Mouse (Mus musculus) lung, embryonic 15.5 days (tissue): ENCODE data around the gene Lpcat3. TPM values are rescaled to one million over a fixed set of nuclear protein-coding genes. Genes with fewer than 3 reads are reported as not detected.
A peak's percentile ranks its signal among the peaks of the same experiment; 100 is the strongest.
"Not testable (repeated sequence)": the region's sequence is repeated elsewhere in the genome, so short reads cannot be mapped to it uniquely, and the experiment has no call there.

Experiments used
- ATAC-seq: fragments of 200-750 bp; cut with Nextera tagmentation; 2 replicates; pipeline ENCODE4 v1.8.0; 2017; ENCODE audit warnings: moderate number of reproducible peaks, borderline replicate concordance; ENCODE audit not compliant: low FRiP score, low TSS enrichment; ENCODE audit errors: extremely low read depth
- H3K27ac ChIP-seq: fragments of 300-500 bp; sonication (generic); 2 replicates; pipeline ENCODE4 v1.5.1; 2015; ENCODE audit warnings: moderate library complexity, mild to moderate bottlenecking, inconsistent platforms
- H3K27me3 ChIP-seq: fragments of 300-500 bp; sonication (generic); 2 replicates; pipeline ENCODE4 v1.6.1; 2015; ENCODE audit warnings: inconsistent platforms
- H3K36me3 ChIP-seq: fragments of 300-500 bp; sonication (generic); 2 replicates; pipeline ENCODE4 v1.6.1; 2015; ENCODE audit warnings: inconsistent platforms
- H3K4me1 ChIP-seq: fragments of 300-500 bp; sonication (generic); 2 replicates; pipeline ENCODE4 v1.6.1; 2015; ENCODE audit warnings: inconsistent platforms
- H3K4me2 ChIP-seq: fragments of 300-500 bp; sonication (generic); 2 replicates; pipeline ENCODE4 v1.6.1; 2015; ENCODE audit warnings: inconsistent platforms, mild to moderate bottlenecking, moderate library complexity
- H3K4me3 ChIP-seq: fragments of 300-500 bp; sonication (generic); 2 replicates; pipeline ENCODE4 v1.5.1; 2015; ENCODE audit warnings: mild to moderate bottlenecking, inconsistent platforms
- H3K9ac ChIP-seq: fragments of 300-500 bp; sonication (generic); 2 replicates; pipeline ENCODE4 v1.6.1; 2015; ENCODE audit warnings: inconsistent platforms
- H3K9me3 ChIP-seq: fragments of 300-500 bp; sonication (generic); 2 replicates; pipeline ENCODE4 v1.6.1; 2016; ENCODE audit warnings: inconsistent platforms
- WGBS: fragments of 180-500 bp; shearing (Covaris S2); methylation state at CpG from one replicate; pipeline ENCODE4 v1.1.7; 2015; 5-methylcytosine and 5-hydroxymethylcytosine counted together
- polyA plus RNA-seq: library from polyadenylated mRNA; unstranded; fragments of >200 nt; fragmentation: Nextera tagmentation; extraction: Ambion mirVana; gene quantifications from 2 replicates; pipeline ENCODE4 v1.2.1, GENCODE M21; 2015

Lpcat3 gene
- polyA plus RNA-seq, 1 experiment from 2014 or later, result 61.9 TPM

- no peak overlapping the region for H3K27ac ChIP-seq
- no peaks in the 10 kb centered on the region for H3K27me3 ChIP-seq
- no peak overlapping the region for H3K4me2 ChIP-seq
- no peak overlapping the region for H3K4me3 ChIP-seq
- H3K9me3 ChIP-seq, result no peaks in the 10 kb centered on the region
- H3K9ac ChIP-seq, result no peak overlapping the region
- ATAC-seq, result no peak
- H3K4me1 ChIP-seq, result peaks cover 19% of the 10 kb centered on the region
- peaks cover 6% of the 10 kb centered on the region for H3K36me3 ChIP-seq
- 83% methylated on average over 3 of the region's 3 CpGs for WGBS
Observed at GRCm38 (mm10) chr6:124679486-124679885, 16.7 kb downstream of the Lpcat3 start.

GRCm38 (mm10) chr6:124682291-124682690 lies 19.5 kb downstream of the Lpcat3 start:
- not testable (repeated sequence) for H3K27me3 ChIP-seq, H3K4me2 ChIP-seq, ATAC-seq, H3K9me3 ChIP-seq, H3K9ac ChIP-seq, H3K4me3 ChIP-seq, H3K36me3 ChIP-seq
- Histone ChIP-seq H3K4me1 (peaks cover 19% of the 10 kb centered on the region), H3K27ac (peak overlapping the region; percentile 72; the same call in 1 of the 2 replicates)
- WGBS, result 68% methylated on average over 6 of the region's 6 CpGs

GRCm38 (mm10) chr6:124683591-124684417 lies 21.0 kb downstream of the Lpcat3 start:
- Histone ChIP-seq H3K9me3 (no peaks in the 10 kb centered on the region), H3K27me3 (no peaks in the 10 kb centered on the region), H3K27ac (peak overlapping the region; percentile 72), H3K4me1 (peaks cover 19% of the 10 kb centered on the region), H3K4me3 (no peak overlapping the region), H3K4me2 (no peak overlapping the region), H3K9ac (no peak overlapping the region), H3K36me3 (no peaks in the 10 kb centered on the region)
- 59% methylated on average over 14 of the region's 14 CpGs for WGBS
- peak; percentile 87 for ATAC-seq

GRCm38 (mm10) chr6:124685606-124686386 lies 23.0 kb downstream of the Lpcat3 start:
- no peaks in the 10 kb centered on the region for H3K36me3 ChIP-seq
- 86% methylated on average over 12 of the region's 12 CpGs for WGBS
- H3K4me2 ChIP-seq, result no peak overlapping the region
- H3K4me3 ChIP-seq, result no peak overlapping the region
- no peaks in the 10 kb centered on the region for H3K27me3 ChIP-seq
- H3K9me3 ChIP-seq, result no peaks in the 10 kb centered on the region
- H3K27ac ChIP-seq, result no peak overlapping the region
- no peak overlapping the region for H3K9ac ChIP-seq
- peaks cover 19% of the 10 kb centered on the region for H3K4me1 ChIP-seq
- ATAC-seq, result no peak

GRCm38 (mm10) chr6:124686644-124687043 lies 23.8 kb downstream of the Lpcat3 start:
- H3K4me1 ChIP-seq, result peaks cover 19% of the 10 kb centered on the region
- H3K4me2 ChIP-seq, H3K36me3 ChIP-seq, H3K9me3 ChIP-seq, ATAC-seq, H3K9ac ChIP-seq, H3K27ac ChIP-seq, H3K4me3 ChIP-seq, H3K27me3 ChIP-seq: not testable (repeated sequence)
- 91% methylated on average over 1 of the region's 1 CpGs for whole genome bisulfite sequencing

GRCm38 (mm10) chr6:124688151-124688758 lies 25.4 kb downstream of the Lpcat3 start:
- Histone ChIP-seq H3K36me3 (no peaks in the 10 kb centered on the region), H3K4me2 (no peak overlapping the region), H3K27ac (no peak overlapping the region), H3K9me3 (no peaks in the 10 kb centered on the region), H3K4me3 (no peak overlapping the region), H3K4me1 (peaks cover 11% of the 10 kb centered on the region), H3K9ac (no peak overlapping the region), H3K27me3 (no peaks in the 10 kb centered on the region)
- WGBS, result 77% methylated on average over 8 of the region's 8 CpGs
- no peak for ATAC-seq

- Histone ChIP-seq H3K9ac (no peak overlapping the region), H3K9me3 (no peaks in the 10 kb centered on the region), H3K27me3 (no peaks in the 10 kb centered on the region), H3K4me2 (no peak overlapping the region), H3K4me1 (peaks cover 11% of the 10 kb centered on the region), H3K27ac (no peak overlapping the region), H3K4me3 (no peak overlapping the region), H3K36me3 (no peaks in the 10 kb centered on the region)
- WGBS, result 87% methylated on average over 3 of the region's 3 CpGs
- ATAC-seq, result no peak
Observed at GRCm38 (mm10) chr6:124689011-124689410, 26.2 kb downstream of the Lpcat3 start.

GRCm38 (mm10) chr6:124690517-124690916 lies 27.7 kb downstream of the Lpcat3 start:
- H3K9me3 ChIP-seq, result no peaks in the 10 kb centered on the region
- WGBS, result 89% methylated on average over 3 of the region's 3 CpGs
- H3K36me3 ChIP-seq, result no peaks in the 10 kb centered on the region
- H3K4me3 ChIP-seq, result no peak overlapping the region
- H3K4me1 ChIP-seq, result peaks cover 20% of the 10 kb centered on the region
- H3K27me3 ChIP-seq, result no peaks in the 10 kb centered on the region
- no peak for ATAC-seq
- H3K4me2 ChIP-seq, result no peak overlapping the region
- H3K9ac ChIP-seq, result no peak overlapping the region
- no peak overlapping the region for H3K27ac ChIP-seq

GRCm38 (mm10) chr6:124693243-124693981 lies 30.6 kb downstream of the Lpcat3 start:
- H3K27me3 ChIP-seq, result no peaks in the 10 kb centered on the region
- H3K9me3 ChIP-seq, result no peaks in the 10 kb centered on the region
- no peaks in the 10 kb centered on the region for H3K36me3 ChIP-seq
- no peak for ATAC-seq
- H3K4me3 ChIP-seq, result no peak overlapping the region
- no peak overlapping the region for H3K9ac ChIP-seq
- WGBS, result 50% methylated on average over 15 of the region's 15 CpGs
- H3K4me1 ChIP-seq, result peaks cover 20% of the 10 kb centered on the region
- no peak overlapping the region for H3K4me2 ChIP-seq
- H3K27ac ChIP-seq, result peak overlapping the region; percentile 87

GRCm38 (mm10) chr6:124694166-124694955 lies 31.5 kb downstream of the Lpcat3 start:
- 60% methylated on average over 15 of the region's 15 CpGs for WGBS
- Histone ChIP-seq H3K4me2 (peak overlapping the region; percentile 16), H3K27ac (peak overlapping the region; percentile 87), H3K4me3 (no peak overlapping the region), H3K36me3 (peaks cover 5% of the 10 kb centered on the region), H3K9ac (no peak overlapping the region), H3K9me3 (no peaks in the 10 kb centered on the region), H3K4me1 (peaks cover 20% of the 10 kb centered on the region), H3K27me3 (no peaks in the 10 kb centered on the region)
- ATAC-seq, result peak; percentile 86; the same call in 1 of the 2 replicates
